Mouse (Mus musculus) c-Kit-positive CD71-positive TER-119-positive erythroid progenitor cells, embryonic 14.5 days (primary cell): ENCODE results near the gene Herc6.

Source experiments
- DNase-seq: peaks from one replicate; pipeline ENCODE4 v3.0.0-alpha.2; 2013; ENCODE audit warnings: low spot score

Herc6 gene

GRCm38 (mm10) chr6:57581595-57581994 is 795 bp downstream of the Herc6 start:
- DNase-seq, result no peak

GRCm38 (mm10) chr6:57582356-57582755 is 1.6 kb downstream of the Herc6 start:
- no peak for DNase-seq

- no peak for DNase-seq
Observed at GRCm38 (mm10) chr6:57605546-57606307, 24.9 kb downstream of the Herc6 start.

- no peak for DNase-seq
Observed at GRCm38 (mm10) chr6:57607999-57608398, 27.2 kb downstream of the Herc6 start.

- peak; percentile 5 for DNase-seq
Observed at GRCm38 (mm10) chr6:57609631-57610030, 28.8 kb downstream of the Herc6 start.

- DNase-seq, result no peak
Observed at GRCm38 (mm10) chr6:57615788-57616187, 35.0 kb downstream of the Herc6 start.

- no peak for DNase-seq
Observed at GRCm38 (mm10) chr6:57639531-57639930, 58.7 kb downstream of the Herc6 start.

GRCm38 (mm10) chr6:57641789-57642188 is 61.0 kb downstream of the Herc6 start:
- DNase-seq, result peak; percentile 4

GRCm38 (mm10) chr6:57647256-57647655 is 66.5 kb downstream of the Herc6 start:
- no peak for DNase-seq

- DNase-seq, result no peak
Observed at GRCm38 (mm10) chr6:57661295-57661694, 80.5 kb downstream of the Herc6 start.

- DNase-seq, result no peak
Observed at GRCm38 (mm10) chr6:57684156-57684555, 103.4 kb downstream of the Herc6 start.

- peak; percentile 84 for DNase-seq
Observed at GRCm38 (mm10) chr6:57691467-57692261, 110.9 kb downstream of the Herc6 start, which contains the start of gene Pyurf. Gene Pyurf, minus strand, starts transcription at chr6:57692078.

- DNase-seq, result no peak
Observed at GRCm38 (mm10) chr6:57693116-57693515, 112.3 kb downstream of the Herc6 start.

- no peak for DNase-seq
Observed at GRCm38 (mm10) chr6:57701686-57702085, 120.9 kb downstream of the Herc6 start.

GRCm38 (mm10) chr6:57702376-57702742 is 121.6 kb downstream of the Herc6 start, which contains the start of gene Lancl2:
Gene Lancl2, plus strand, starts transcription at chr6:57702540.
- DNase-seq, result no peak

- DNase-seq, result peak; percentile 94
Observed at GRCm38 (mm10) chr6:57702743-57703499, 122.1 kb downstream of the Herc6 start.

- peak; percentile 17 for DNase-seq
Observed at GRCm38 (mm10) chr6:57703703-57704102, 122.9 kb downstream of the Herc6 start.

GRCm38 (mm10) chr6:57706721-57707120 is 125.9 kb downstream of the Herc6 start:
- no peak for DNase-seq

- DNase-seq, result no peak
Observed at GRCm38 (mm10) chr6:57711726-57712125, 130.9 kb downstream of the Herc6 start.
